Mouse (Mus musculus) lung, postnatal 14 days (tissue): ENCODE results near the gene Slc22a5.
"Not testable (repeated sequence)": the region's sequence is repeated elsewhere in the genome, so short reads cannot be mapped to it uniquely, and the experiment has no call there.

Experiments
- DNase-seq: peaks from one replicate; pipeline ENCODE4 v3.0.0; 2021

Slc22a5 gene

DNA sequence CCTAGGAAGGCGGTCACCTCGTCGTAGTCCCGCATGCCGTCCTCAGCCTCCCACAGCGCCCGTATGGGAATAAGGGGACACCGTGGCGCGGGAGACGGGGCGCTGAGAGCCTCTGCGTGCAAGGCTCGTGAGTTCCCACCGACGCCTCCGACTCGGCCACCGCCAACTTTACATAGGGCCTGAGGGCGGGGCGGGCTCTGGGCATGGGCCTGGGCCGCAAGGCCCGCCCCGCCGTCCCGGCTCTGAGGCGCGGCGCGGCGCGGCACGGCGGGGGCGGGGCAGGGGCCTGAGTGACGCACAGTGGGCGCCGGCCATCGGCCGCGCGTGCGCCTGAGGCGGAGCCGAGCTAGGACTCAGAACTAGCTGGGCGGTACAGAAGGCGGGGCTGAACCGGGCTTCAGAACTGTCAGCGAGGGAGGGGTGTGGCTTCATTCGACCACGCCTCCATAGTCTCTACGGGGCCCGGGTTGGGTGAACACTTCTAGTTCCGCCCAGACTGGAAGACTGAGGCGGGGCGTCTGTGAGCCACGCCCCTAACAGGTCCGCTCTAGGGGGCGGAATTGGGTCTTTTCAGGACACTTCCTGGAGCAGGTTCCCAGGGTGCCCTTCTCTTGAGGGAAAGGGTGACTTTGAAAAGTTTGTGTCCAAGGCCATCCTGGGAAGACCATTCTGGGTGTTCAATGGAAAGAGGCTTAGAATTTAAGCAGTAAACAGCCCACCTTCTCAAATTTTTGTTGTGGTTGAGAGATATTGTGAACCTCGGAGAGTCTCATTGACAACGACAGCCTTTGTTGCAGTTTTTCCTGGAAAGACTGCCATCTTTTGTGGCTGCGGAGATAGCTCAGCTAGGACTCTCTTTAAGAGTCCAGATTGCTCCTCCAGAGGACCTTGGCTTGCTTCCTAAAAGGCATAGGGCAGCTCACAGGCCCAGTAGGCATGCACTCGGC lies at the start of gene Slc22a5:
Gene Slc22a5 (minus strand): TSS at position 156 of the 947 bp plus-strand sequence.
- DNase-seq = peak; percentile 99

DNA sequence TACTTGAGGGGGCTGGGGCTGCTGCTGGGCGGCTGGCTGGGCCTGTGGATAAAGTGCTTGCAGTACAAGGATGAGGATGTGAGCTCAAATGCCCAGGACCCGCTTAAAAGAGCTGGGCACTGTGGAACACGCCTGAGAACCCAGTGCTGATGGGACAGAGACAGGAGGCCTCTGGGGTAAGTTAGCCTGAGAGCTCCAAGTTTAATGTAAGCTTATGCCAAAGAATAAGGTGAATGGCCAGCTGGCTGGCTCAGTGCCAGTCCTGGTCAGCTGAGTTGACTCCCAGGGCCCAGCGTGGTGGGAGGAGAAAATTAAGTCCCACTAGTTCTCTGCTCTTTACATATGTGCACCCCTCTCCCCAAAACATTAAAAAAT lies 40.5 kb upstream of the Slc22a5 start:
- DNase-seq = not testable (repeated sequence)

- peak; percentile 66 for DNase-seq
These were observed 39.9 kb upstream of the Slc22a5 start for GRCm38 (mm10) chr11:53931091-53931943.

- no peak for DNase-seq
These were observed 38.3 kb upstream of the Slc22a5 start for GRCm38 (mm10) chr11:53929741-53930140.

DNA sequence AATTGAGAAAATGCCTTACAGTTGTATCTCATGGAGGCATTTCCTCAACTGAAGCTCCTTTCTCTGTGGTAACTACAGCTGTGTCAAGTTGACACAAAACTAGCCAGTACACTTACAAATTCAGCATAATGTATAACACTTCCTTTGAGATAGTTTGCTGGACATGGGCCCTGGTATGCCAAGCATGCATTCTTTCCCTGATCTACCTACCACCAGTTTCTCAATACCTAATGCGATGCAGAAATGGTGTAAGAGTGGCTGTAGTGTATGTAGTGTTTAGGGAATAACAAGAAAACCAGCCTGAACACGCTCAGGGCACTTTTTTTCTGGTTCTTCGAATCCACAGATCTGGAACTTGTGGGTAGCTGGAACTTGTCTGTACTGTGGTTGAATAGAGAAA lies 37.1 kb upstream of the Slc22a5 start:
- no peak for DNase-seq

DNA sequence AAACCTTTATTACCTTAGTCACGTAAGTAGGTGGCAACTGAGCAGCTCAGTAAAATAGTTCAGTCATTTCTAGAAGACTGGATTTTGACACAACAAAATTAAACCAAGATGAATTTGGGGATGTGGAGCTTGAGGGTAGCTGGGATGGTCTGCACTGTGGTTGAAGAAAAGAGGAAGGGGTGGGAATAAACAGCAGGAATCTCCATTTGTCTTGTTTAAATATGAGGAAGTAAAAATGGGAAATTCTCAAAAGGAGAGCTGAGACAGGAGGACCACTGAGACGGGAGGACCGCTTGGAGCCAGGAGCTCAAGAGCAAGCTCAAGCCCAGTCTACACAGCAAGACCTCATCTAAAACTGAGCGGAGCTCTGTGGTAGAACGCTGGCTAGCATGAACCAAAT lies 34.8 kb upstream of the Slc22a5 start:
- no peak for DNase-seq

GRCm38 (mm10) chr11:53918851-53919250 lies 27.4 kb upstream of the Slc22a5 start:
- DNase-seq = no peak

DNA sequence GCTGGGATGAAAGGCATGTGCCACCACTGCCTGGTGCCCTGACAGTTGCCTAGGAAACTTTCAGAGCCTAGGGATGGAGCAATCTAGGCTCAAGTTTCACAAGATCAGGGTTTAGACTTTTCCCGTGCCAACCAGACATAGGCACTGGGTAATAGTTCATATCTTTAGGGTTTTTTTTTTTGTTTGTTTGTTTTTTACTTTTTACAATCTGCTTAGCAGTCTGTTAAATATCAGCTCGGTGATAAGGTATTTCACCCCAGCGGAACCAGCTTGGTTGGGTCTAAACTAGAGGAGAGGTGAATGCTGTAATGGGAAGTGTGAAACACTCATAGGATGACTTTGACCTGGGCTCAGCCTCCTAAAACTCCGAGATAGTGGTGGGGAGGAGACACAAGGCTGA lies 19.6 kb upstream of the Slc22a5 start:
- no peak for DNase-seq

- DNase-seq = no peak
These were observed 17.2 kb upstream of the Slc22a5 start for GRCm38 (mm10) chr11:53908686-53909085.

- DNase-seq = no peak
These were observed 13.1 kb upstream of the Slc22a5 start for GRCm38 (mm10) chr11:53904534-53904925.

DNA sequence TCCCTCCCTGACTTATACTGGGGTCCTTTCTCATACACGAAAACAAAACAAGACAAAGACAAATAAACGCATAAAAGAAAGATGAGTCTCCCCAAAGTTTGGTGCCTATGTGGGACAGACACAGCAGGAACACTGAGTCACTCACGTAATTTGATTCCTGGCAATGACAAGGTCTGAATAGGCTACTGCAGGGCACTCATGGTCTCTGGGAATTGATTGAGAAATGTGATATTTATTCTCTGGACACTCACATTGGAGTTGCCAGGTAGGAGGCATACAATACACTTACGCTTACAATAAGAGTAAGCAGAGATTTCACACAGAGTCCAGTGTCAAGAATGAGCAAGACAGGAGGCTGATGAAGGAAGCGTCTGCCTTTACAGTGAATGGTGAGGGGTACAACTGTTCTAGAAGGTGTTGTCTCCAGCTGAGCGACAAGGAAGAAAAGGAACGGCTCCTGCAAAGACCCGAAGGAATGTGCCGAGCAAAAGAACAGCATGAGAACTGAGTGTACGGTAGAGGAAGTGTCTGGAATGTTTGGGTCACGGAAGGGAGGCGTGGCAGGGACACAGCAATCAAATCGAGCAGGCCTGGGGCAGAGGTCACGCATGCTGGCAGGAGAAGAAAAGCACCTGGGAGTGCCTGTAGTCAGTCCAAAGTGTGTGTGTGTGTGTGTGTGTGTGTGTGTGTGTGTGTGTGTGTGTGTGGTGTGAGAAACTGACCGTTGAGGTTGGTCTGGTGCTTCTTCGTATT lies 12.5 kb upstream of the Slc22a5 start:
- DNase-seq = peak; percentile 81

DNA sequence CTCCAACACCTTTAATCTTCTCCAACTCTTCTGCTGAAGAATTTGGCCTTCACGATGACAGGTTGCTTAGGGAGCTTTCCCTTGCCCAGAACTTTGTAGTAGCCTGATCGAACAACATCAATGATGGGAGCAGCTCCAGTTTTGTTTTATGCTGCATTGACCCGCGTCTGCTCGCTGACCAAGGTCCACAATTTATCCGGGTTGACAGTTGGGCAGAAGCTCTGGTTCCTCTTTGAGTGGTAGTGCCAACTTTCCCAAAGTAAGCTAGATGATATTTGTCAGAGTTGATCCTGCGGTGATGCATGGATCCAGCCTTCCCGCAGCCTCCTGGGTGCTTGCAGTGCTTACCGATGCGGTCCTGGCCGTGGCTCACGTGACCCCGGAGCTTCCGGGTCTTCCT lies 11.3 kb upstream of the Slc22a5 start:
- DNase-seq = no peak

DNA sequence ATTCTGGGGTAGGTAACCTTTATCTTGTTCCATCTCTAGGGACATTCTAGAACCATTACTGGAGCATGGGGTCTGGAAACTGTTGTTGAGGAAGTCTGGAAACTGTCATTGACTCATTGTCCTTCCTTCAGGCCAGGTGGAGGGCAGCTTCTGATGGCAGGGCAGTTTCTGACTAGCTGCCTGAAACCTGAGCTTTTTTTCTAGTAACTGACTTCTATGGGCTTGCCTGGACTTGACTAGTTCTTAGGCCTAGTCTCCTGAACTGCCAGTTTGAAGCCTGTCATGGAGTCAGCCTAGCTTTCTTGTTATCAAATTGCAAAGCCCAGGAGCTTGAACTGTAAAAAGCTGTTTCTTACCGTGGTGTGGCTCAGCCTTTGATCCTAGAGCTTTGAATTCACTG lies 9.5 kb upstream of the Slc22a5 start:
- no peak for DNase-seq

- no peak for DNase-seq
These were observed 8.5 kb upstream of the Slc22a5 start for GRCm38 (mm10) chr11:53899981-53900380.

DNA sequence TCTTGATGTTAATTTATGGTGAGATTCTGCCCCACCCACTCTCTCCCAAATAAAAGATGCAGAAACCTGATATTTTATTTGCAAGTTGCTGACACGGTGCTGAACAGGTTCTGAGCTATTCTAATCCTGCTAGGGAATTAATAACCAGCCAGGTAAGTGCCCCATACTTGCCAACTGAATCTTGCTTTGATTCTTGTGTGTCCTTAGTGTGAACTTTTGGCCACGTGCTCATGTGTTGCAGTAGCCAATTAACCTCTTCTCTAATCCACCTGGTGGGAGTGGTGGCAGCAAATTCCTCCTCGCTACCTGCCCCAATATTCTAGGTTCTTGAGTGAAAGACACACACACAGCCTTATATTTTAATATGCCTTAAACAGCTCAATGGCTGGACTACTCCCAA lies 7.5 kb upstream of the Slc22a5 start:
- DNase-seq = no peak

DNA sequence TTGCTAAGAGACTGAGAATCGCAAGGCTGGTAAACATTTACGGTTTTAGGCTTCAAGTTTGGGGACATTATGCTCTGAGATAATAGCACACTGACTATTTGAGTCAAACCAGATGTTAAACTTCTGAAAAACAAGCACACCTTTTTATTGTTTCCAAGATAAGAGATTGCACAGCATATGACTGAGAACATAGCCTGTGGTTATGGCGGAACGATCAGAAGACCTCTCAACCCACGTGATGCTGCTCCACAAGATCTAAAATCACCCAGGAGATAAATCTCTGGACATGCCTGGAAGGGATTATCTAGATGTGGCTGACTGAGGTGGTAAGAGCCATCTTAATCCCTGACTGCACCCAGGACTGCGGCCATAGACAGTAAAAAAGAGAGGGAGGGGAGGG lies 5.5 kb upstream of the Slc22a5 start:
- DNase-seq = no peak

GRCm38 (mm10) chr11:53893451-53893850 lies 2.0 kb upstream of the Slc22a5 start:
- no peak for DNase-seq

DNA sequence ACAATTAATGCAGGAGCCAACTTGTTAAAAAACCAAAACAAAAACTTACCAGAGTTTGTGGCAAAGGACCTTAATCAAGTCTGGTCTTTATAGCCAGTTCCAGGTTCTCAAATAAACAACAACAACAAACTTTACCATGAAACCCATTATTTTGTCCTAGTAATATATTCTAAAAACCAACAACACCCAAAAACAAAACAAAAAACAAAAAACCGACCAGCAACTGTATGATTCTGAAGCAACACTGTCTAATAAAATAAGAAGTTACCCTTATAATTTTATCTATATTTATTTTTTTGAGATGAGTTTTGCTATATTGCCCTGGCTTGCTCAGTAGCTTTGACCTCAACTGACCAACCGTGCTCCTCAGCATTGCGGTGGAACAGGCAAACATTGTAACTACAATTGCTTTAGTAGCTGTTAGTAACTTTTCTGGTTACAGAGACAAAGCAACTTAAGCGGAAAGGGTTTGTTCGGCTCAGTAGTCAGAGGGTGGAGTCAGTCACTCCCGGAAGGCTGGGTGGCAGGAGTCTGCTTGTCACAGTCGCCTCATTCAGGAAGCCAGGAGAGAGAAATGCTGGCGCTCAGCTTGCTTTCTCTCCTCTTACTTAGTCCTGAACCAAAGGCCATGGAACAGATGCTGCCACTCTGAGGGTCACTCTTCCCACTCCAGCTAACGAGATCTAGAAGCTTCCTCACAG lies 1.4 kb upstream of the Slc22a5 start:
- peak; percentile 26 for DNase-seq

GRCm38 (mm10) chr11:53890906-53891504 lies 455 bp downstream of the Slc22a5 start:
- DNase-seq = no peak

DNA sequence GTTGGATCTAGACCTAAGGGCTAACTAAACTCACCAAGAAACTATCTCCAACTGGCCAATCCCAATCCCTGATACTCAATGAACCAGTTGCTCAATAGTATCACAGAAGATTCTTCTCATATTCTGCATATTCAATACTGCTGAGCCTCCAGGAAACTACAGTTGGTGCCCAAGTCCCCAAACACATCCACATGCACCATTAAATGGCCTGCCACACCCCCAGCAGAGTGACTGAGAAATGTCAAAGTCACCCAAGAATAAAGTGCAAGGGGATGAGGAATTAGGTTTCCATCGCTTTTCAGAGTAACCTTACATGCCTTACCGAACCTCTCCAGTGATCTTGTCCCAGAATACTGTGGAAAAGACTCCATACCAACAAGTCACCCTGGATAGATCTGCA lies 1.2 kb downstream of the Slc22a5 start:
- no peak for DNase-seq

- no peak for DNase-seq
These were observed 2.3 kb downstream of the Slc22a5 start for GRCm38 (mm10) chr11:53889091-53889645.

GRCm38 (mm10) chr11:53888242-53888641 lies 3.2 kb downstream of the Slc22a5 start:
- no peak for DNase-seq
